Mouse (Mus musculus) liver, embryonic 14.5 days (tissue): ENCODE data around the gene Lrrc3b. TPM values are rescaled to one million over a fixed set of nuclear protein-coding genes. Genes with fewer than 3 reads are reported as not detected.

Experiments used
- ATAC-seq: fragments of 200-750 bp; cut with Nextera tagmentation; 2 replicates; pipeline ENCODE4 v1.8.0; 2017; ENCODE audit warnings: moderate number of reproducible peaks, mild to moderate bottlenecking, moderate library complexity; ENCODE audit not compliant: insufficient read depth
- DNase-seq, 3 experiments: peaks; one replicate each; pipeline ENCODE4 v3.0.0-alpha.2; 2012 to 2013; ENCODE audit warnings: low read depth in 3 of 3, low spot score in 3 of 3
- H3K27ac ChIP-seq: fragments of 300-500 bp; sonication (generic); 2 replicates; pipeline ENCODE4 v1.5.1; 2014; ENCODE audit warnings: moderate library complexity, mild to moderate bottlenecking, control low read depth, inconsistent platforms
- H3K27me3 ChIP-seq: fragments of 300-500 bp; sonication (generic); 2 replicates; pipeline ENCODE4 v1.6.1; 2014; ENCODE audit warnings: mild to moderate bottlenecking, low read length, moderate library complexity; ENCODE audit not compliant: control insufficient read depth, insufficient read depth
- H3K36me3 ChIP-seq: fragments of 300-500 bp; sonication (generic); replicated peaks from 2 replicates; pipeline ENCODE4 v1.6.1; 2014; ENCODE audit warnings: low read depth; ENCODE audit not compliant: control insufficient read depth, insufficient read depth
- H3K4me1 ChIP-seq, 2 experiments: fragments of 200-500 bp in 1 of 2; fragments of 300-500 bp in 1 of 2; sonication (generic) in 1 of 2; replicated peaks; 2 replicates each; pipeline ENCODE4 v1.6.1; 2012 to 2014; ENCODE audit warnings: antibody characterized with exemption in 1 of 2, inconsistent platforms in 1 of 2, low read length in 1 of 2; ENCODE audit not compliant: control insufficient read depth in 2 of 2, insufficient read depth in 2 of 2
- H3K4me2 ChIP-seq: fragments of 300-500 bp; sonication (generic); 2 replicates; pipeline ENCODE4 v1.6.1; 2014; ENCODE audit warnings: low read depth, mild to moderate bottlenecking, control low read depth, moderate library complexity
- H3K4me3 ChIP-seq, 2 experiments: fragments of 200-500 bp in 1 of 2; fragments of 300-500 bp in 1 of 2; sonication (generic) in 1 of 2; 2 replicates each; pipeline ENCODE4 v1.5.1; 2012 to 2014; ENCODE audit warnings: low read depth in 2 of 2, low read length in 2 of 2, mild to moderate bottlenecking in 2 of 2, control low read depth in 1 of 2, inconsistent platforms in 1 of 2, moderate library complexity in 1 of 2; ENCODE audit not compliant: insufficient read depth in 1 of 2
- H3K9ac ChIP-seq: fragments of 300-500 bp; sonication (generic); replicated peaks from 2 replicates; pipeline ENCODE4 v1.6.1; 2014; ENCODE audit warnings: mild to moderate bottlenecking, control low read depth, moderate library complexity
- H3K9me3 ChIP-seq: fragments of 300-500 bp; sonication (generic); 2 replicates; pipeline ENCODE4 v1.6.1; 2016; ENCODE audit warnings: low read length, mixed read lengths; ENCODE audit not compliant: control insufficient read depth
- CTCF ChIP-seq: IDR thresholded peaks from 2 replicates; pipeline ENCODE4 v1.5.1; 2016; ENCODE audit warnings: antibody characterized with exemption, low read depth, control low read depth
- EP300 ChIP-seq: IDR thresholded peaks from 2 replicates; pipeline ENCODE4 v1.6.1; 2016; ENCODE audit warnings: antibody characterized with exemption, low read depth
- WGBS: fragments of 180-500 bp; shearing (Covaris S2); extraction: QIAGEN DNeasy Blood & Tissue Kit; methylation state at CpG from one replicate; pipeline ENCODE4 v1.1.7; 2014; ENCODE audit not compliant: insufficient replicate concordance; 5-methylcytosine and 5-hydroxymethylcytosine counted together
- polyA plus RNA-seq, 2 experiments: library from polyadenylated mRNA; depleted of rRNA in 1 of 2; stranded (reverse) in 1 of 2; unstranded in 1 of 2; fragments of >200 nt; fragmentation: Nextera tagmentation in 1 of 2; extraction: Ambion mirVana in 1 of 2; gene quantifications; 2 replicates each; pipeline versions ENCODE4 v1.2.1 to v1.2.3; 2012 to 2014

Lrrc3b gene
- polyA plus RNA-seq, 2 experiments: 0.09 TPM; not detected in 1

GRCm38 (mm10) chr14:15436586-15436985 is 2.2 kb downstream of the Lrrc3b start:
- peaks cover 13% of the 10 kb centered on the region for H3K27me3 ChIP-seq
- no peak overlapping the region for H3K27ac ChIP-seq
- H3K9me3 ChIP-seq: no peaks in the 10 kb centered on the region

GRCm38 (mm10) chr14:15432396-15432795 is 6.4 kb downstream of the Lrrc3b start:
- Histone ChIP-seq H3K27ac (no peak overlapping the region), H3K4me2 (no peak overlapping the region), H3K4me3 (no peak overlapping the region), H3K36me3 (no peaks in the 10 kb centered on the region), H3K27me3 (no peaks in the 10 kb centered on the region), H3K9ac (no peak overlapping the region), H3K4me1 (no peaks in the 10 kb centered on the region), H3K9me3 (no peaks in the 10 kb centered on the region)
- DNase-seq (no peak), ATAC-seq (no peak)
- 18% methylated on average over 1 of the region's 1 CpGs for WGBS
- TF ChIP-seq CTCF (no peak), EP300 (no peak)

More at GRCm38 (mm10) chr14:15436586-15436985, 2.2 kb downstream of the Lrrc3b start:
- Histone ChIP-seq H3K4me1 (no peaks in the 10 kb centered on the region), H3K4me3 (no peak overlapping the region), H3K4me2 (no peak overlapping the region), H3K36me3 (no peaks in the 10 kb centered on the region), H3K9ac (no peak overlapping the region)
- no peak for ATAC-seq
- WGBS: 80% methylated on average over 4 of the region's 4 CpGs
- no peak for TF ChIP-seq CTCF
- no peak for DNase-seq

DNA sequence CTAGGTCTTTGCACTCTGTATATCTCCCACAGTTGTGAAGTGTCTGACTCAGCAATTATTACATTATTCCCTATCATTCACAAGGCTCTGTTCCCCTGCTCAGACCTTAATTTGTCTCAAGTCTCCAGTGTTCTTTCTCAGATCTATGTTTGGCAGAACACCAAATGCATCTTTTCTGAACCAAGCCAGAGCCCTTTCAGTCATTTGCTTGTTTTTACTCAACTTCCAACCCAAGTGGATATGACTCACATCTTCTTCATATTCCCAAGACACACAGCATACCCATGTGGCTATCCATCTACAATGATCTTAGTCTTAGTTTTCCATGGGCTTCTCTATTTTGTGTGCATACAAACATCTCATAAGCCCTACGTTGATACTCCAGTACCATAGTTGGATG is 17.2 kb downstream of the Lrrc3b start:
- H3K9ac ChIP-seq: no peak overlapping the region
- 54% methylated on average over 1 of the region's 1 CpGs for WGBS
- no peaks in the 10 kb centered on the region for H3K36me3 ChIP-seq
- no peaks in the 10 kb centered on the region for H3K9me3 ChIP-seq
- H3K27me3 ChIP-seq: no peaks in the 10 kb centered on the region
- H3K4me1 ChIP-seq: no peaks in the 10 kb centered on the region
- ATAC-seq: no peak
- no peak for DNase-seq
- H3K27ac ChIP-seq: no peak overlapping the region
- no peak for TF ChIP-seq EP300
- no peak for TF ChIP-seq CTCF
- no peak overlapping the region for H3K4me2 ChIP-seq
- H3K4me3 ChIP-seq: no peak overlapping the region

DNA sequence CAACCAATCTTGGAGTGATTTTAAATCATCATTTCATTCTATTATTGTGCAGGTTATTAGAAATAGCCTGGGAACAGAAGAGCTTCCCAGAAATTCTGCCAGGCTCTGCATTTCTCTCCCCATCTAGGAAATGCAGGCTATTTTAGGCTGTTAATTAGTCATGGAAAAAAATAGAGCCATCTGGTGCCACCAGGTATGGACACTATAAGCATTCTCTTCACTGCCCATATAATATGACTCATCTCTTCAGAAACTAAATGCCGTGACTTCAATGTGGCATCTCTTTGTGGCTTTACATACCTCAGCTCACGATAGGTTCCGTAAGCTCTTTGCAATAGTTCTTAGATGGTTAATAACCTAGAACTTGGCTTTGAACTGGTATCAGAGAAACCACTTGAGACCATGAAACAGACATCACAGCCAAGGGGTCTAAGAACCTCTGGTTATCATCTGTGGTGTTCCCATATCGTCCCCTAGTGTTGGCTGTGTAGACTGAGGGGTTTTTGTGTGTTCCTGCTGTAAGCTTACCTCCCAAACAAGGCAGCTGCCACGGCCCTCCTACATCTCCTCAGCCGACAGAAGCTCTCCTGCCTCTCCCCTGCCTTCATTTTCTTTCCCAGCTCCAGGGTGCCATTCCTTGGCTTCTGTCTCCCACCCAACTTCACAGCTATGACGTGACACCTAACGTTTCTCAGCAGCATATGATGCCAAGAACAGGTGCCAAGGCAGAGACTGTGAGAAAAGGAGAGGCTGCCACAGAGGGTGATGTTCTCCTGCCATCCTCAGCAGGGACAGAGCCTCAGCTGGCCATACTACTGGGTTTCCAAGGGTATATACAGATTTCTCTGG is 27.9 kb downstream of the Lrrc3b start:
- Histone ChIP-seq H3K4me1 (no peaks in the 10 kb centered on the region), H3K9ac (no peak overlapping the region), H3K4me2 (no peak overlapping the region), H3K36me3 (no peaks in the 10 kb centered on the region), H3K27ac (no peak overlapping the region), H3K27me3 (no peaks in the 10 kb centered on the region), H3K9me3 (no peaks in the 10 kb centered on the region), H3K4me3 (no peak overlapping the region)
- WGBS: 51% methylated on average over 8 of the region's 8 CpGs
- TF ChIP-seq EP300 (no peak), CTCF (no peak)
- ATAC-seq (no peak), DNase-seq (no peak)

DNA sequence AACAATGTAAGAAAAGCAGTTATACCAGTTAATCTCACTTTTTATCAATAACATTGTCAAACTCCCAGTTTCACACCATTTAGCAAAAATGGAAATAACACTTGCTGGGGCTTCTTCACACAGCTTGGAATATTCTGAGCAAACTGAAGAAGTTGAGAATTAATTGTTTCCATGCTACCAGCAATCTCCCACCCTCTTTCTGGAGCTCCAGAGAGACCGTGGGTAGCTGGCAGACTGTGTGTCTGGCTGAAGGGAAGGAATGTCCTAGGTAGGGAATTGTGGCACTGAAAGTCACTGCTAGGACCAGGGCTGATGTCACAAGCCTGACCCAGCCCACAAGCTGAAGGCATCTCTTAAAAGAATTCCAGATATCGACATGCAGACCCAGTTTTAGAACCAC is 53.3 kb downstream of the Lrrc3b start:
- Histone ChIP-seq H3K27me3 (no peaks in the 10 kb centered on the region), H3K9me3 (no peaks in the 10 kb centered on the region), H3K9ac (no peak overlapping the region), H3K36me3 (no peaks in the 10 kb centered on the region), H3K27ac (no peak overlapping the region), H3K4me2 (no peak overlapping the region), H3K4me1 (0 out of 4 replicates have a peak, but pooled peaks cover 0 to 3% of the 10 kb centered on the region in 2 experiments), H3K4me3 (no peak overlapping the region)
- ATAC-seq (no peak), DNase-seq (no peak)
- TF ChIP-seq CTCF (no peak), EP300 (no peak)
- 54% methylated on average over 2 of the region's 2 CpGs for WGBS
